Mouse (Mus musculus): ENCODE results near the gene Ehd4. TPM values are rescaled to one million over a fixed set of nuclear protein-coding genes. Genes with fewer than 3 reads are reported as not detected.

Ehd4 gene
- polyA plus RNA-seq, 1 experiment from 2014 or later = 60.8 TPM

- Histone ChIP-seq H3K4me3 (ENCODE audit: low read depth, low read length) (no peak overlapping the region), H3K4me2 (ENCODE audit: low read depth, low read length) (no peak overlapping the region), H3K4me1 (ENCODE audit: control insufficient read depth, insufficient read depth, low read length) (0 out of 2 replicates have a peak, but pooled peaks cover 5% of the 10 kb centered on the region), H3K27ac (replicated peaks; ENCODE audit: low read depth, low read length) (no peak overlapping the region), H3K36me3 (ENCODE audit: control insufficient read depth, insufficient read depth, low read length) (no peaks in the 10 kb centered on the region), H3K9me3 (ENCODE audit: control insufficient read depth, low read length) (no peaks in the 10 kb centered on the region), H3K27me3 (replicated peaks; ENCODE audit: control insufficient read depth, insufficient read depth, low read length) (0 out of 2 replicates have a peak, but pooled peaks cover under 1% of the 10 kb centered on the region), H3K9ac (ENCODE audit: low read depth, low read length) (0 out of 2 replicates have a peak overlapping the region, but pooled peaks have one; percentile 5)
- peak; percentile 68 for DNase-seq (ENCODE audit: low spot score)
- peak; percentile 78 for ATAC-seq (ENCODE audit: low read depth)
- WGBS = 53% methylated on average over 8 of the region's 8 CpGs
Measured at GRCm38 (mm10) chr2:120069466-120069990, 84.9 kb downstream of the Ehd4 start.

- ATAC-seq (ENCODE audit: low read depth) = peak; percentile 66
- H3K4me2 ChIP-seq (ENCODE audit: low read depth, low read length) = no peak overlapping the region
- WGBS = 37% methylated on average over 15 of the region's 16 CpGs
- peak overlapping the region; percentile 40; the same call in 1 of the 2 replicates for H3K9ac ChIP-seq (ENCODE audit: low read depth, low read length)
- H3K4me3 ChIP-seq (ENCODE audit: low read depth, low read length) = no peak overlapping the region
- no peak overlapping the region for H3K27ac ChIP-seq (replicated peaks; ENCODE audit: low read depth, low read length)
- no peaks in the 10 kb centered on the region for H3K9me3 ChIP-seq (ENCODE audit: control insufficient read depth, low read length)
- peak; percentile 56 for DNase-seq (ENCODE audit: low spot score)
- H3K27me3 ChIP-seq (replicated peaks; ENCODE audit: control insufficient read depth, insufficient read depth, low read length) = no peaks in the 10 kb centered on the region
- peaks cover 5% of the 10 kb centered on the region; the same call in 1 of the 2 replicates for H3K4me1 ChIP-seq (ENCODE audit: control insufficient read depth, insufficient read depth, low read length)
- no peaks in the 10 kb centered on the region for H3K36me3 ChIP-seq (ENCODE audit: control insufficient read depth, insufficient read depth, low read length)
Measured at GRCm38 (mm10) chr2:120068555-120069465, 85.6 kb downstream of the Ehd4 start.

DNA sequence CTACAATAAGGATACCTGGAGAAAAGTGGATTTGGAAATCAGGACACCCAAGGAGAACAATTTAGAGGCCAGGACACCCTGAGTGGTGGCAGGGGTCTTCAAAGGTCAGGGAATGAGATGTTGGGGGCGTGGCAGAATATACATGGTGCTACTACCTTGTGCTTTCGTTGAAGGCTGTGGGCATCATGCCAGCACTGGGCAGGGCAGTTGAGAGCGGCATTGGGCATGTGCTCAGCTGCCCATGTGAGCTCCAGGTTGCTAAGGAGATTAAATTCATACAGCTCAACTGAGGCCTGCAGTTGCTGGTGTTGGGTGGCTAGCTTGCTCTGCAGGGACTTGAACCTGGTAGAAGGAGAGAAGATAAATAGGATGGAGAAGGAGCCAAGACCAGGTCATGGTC lies 88.2 kb downstream of the Ehd4 start:
- peaks cover 8% of the 10 kb centered on the region; the same call in 1 of the 2 replicates for H3K4me1 ChIP-seq (ENCODE audit: control insufficient read depth, insufficient read depth, low read length)
- no peak overlapping the region for H3K4me2 ChIP-seq (ENCODE audit: low read depth, low read length)
- H3K27ac ChIP-seq (replicated peaks; ENCODE audit: low read depth, low read length) = no peak overlapping the region
- WGBS = 79% methylated on average over 3 of the region's 3 CpGs
- no peaks in the 10 kb centered on the region for H3K9me3 ChIP-seq (ENCODE audit: control insufficient read depth, low read length)
- H3K36me3 ChIP-seq (ENCODE audit: control insufficient read depth, insufficient read depth, low read length) = no peaks in the 10 kb centered on the region
- no peak overlapping the region for H3K4me3 ChIP-seq (ENCODE audit: low read depth, low read length)
- H3K27me3 ChIP-seq (replicated peaks; ENCODE audit: control insufficient read depth, insufficient read depth, low read length) = no peaks in the 10 kb centered on the region
- ATAC-seq (ENCODE audit: low read depth) (no peak), DNase-seq (ENCODE audit: low spot score) (no peak)
- no peak overlapping the region for H3K9ac ChIP-seq (ENCODE audit: low read depth, low read length)

DNA sequence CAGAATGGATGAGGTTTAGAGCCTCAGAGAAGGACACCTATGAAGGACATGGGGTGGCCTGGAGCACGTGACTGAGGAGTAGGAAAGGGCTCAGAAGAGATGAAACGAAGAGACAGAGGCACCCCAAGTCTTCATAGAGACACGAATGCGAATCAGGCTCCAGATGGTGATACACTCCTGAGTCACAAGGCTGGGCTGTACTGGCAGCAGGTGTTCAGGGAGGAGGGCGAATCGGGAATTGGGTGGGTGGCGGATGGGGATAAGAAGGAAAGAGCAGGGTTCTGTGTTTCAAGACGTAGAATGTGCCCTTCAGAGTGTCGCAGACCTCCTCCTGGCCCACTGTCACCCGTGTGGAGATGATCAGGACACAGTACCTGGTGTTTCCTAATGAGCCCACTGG lies 89.2 kb downstream of the Ehd4 start:
- Histone ChIP-seq H3K9me3 (ENCODE audit: control insufficient read depth, low read length) (no peaks in the 10 kb centered on the region), H3K27me3 (replicated peaks; ENCODE audit: control insufficient read depth, insufficient read depth, low read length) (no peaks in the 10 kb centered on the region), H3K9ac (ENCODE audit: low read depth, low read length) (no peak overlapping the region), H3K36me3 (ENCODE audit: control insufficient read depth, insufficient read depth, low read length) (no peaks in the 10 kb centered on the region), H3K27ac (replicated peaks; ENCODE audit: low read depth, low read length) (no peak overlapping the region), H3K4me2 (ENCODE audit: low read depth, low read length) (no peak overlapping the region), H3K4me1 (ENCODE audit: control insufficient read depth, insufficient read depth, low read length) (peaks cover 15% of the 10 kb centered on the region; the same call in 1 of the 2 replicates), H3K4me3 (ENCODE audit: low read depth, low read length) (no peak overlapping the region)
- no peak for ATAC-seq (ENCODE audit: low read depth)
- no peak for DNase-seq (ENCODE audit: low spot score)
- 85% methylated on average over 10 of the region's 10 CpGs for WGBS

GRCm38 (mm10) chr2:120064639-120065038 lies 89.8 kb downstream of the Ehd4 start:
- H3K4me2 ChIP-seq (ENCODE audit: low read depth, low read length) = no peak overlapping the region
- no peaks in the 10 kb centered on the region for H3K27me3 ChIP-seq (replicated peaks; ENCODE audit: control insufficient read depth, insufficient read depth, low read length)
- 80% methylated on average over 6 of the region's 6 CpGs for WGBS
- H3K9ac ChIP-seq (ENCODE audit: low read depth, low read length) = no peak overlapping the region
- H3K4me3 ChIP-seq (ENCODE audit: low read depth, low read length) = no peak overlapping the region
- ATAC-seq (ENCODE audit: low read depth) = no peak
- no peak for DNase-seq (ENCODE audit: low spot score)
- H3K36me3 ChIP-seq (ENCODE audit: control insufficient read depth, insufficient read depth, low read length) = no peaks in the 10 kb centered on the region
- no peaks in the 10 kb centered on the region for H3K9me3 ChIP-seq (ENCODE audit: control insufficient read depth, low read length)
- peaks cover 15% of the 10 kb centered on the region; the same call in 1 of the 2 replicates for H3K4me1 ChIP-seq (ENCODE audit: control insufficient read depth, insufficient read depth, low read length)
- no peak overlapping the region for H3K27ac ChIP-seq (replicated peaks; ENCODE audit: low read depth, low read length)

DNA sequence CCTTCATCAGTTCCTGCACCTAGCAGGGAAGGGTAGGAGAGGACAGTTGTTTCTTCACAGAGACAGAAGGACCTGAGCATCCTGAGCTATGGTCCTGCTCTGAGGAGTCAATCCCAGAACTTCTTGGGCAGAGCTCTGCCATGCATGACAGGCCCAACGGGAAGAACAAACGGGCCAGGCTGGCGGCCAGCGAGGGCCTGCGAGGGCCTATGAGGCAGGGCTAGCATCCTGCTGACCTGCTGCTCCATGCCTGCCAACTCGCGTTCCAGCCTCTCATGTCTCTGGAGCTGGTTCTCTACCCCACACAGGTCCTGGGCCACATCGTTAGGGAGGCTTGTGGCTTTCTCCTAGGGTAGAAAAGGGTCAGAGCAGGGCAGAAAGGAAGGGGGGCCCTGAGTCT lies 92.2 kb downstream of the Ehd4 start:
- Histone ChIP-seq H3K9ac (ENCODE audit: low read depth, low read length) (no peak overlapping the region), H3K9me3 (ENCODE audit: control insufficient read depth, low read length) (no peaks in the 10 kb centered on the region), H3K4me1 (ENCODE audit: control insufficient read depth, insufficient read depth, low read length) (peaks cover 11% of the 10 kb centered on the region; the same call in 1 of the 2 replicates), H3K27ac (replicated peaks; ENCODE audit: low read depth, low read length) (no peak overlapping the region), H3K36me3 (ENCODE audit: control insufficient read depth, insufficient read depth, low read length) (no peaks in the 10 kb centered on the region), H3K27me3 (replicated peaks; ENCODE audit: control insufficient read depth, insufficient read depth, low read length) (no peaks in the 10 kb centered on the region), H3K4me3 (ENCODE audit: low read depth, low read length) (no peak overlapping the region), H3K4me2 (ENCODE audit: low read depth, low read length) (no peak overlapping the region)
- 83% methylated on average over 8 of the region's 8 CpGs for WGBS
- ATAC-seq (ENCODE audit: low read depth) = no peak
- no peak for DNase-seq (ENCODE audit: low spot score)

GRCm38 (mm10) chr2:120060651-120061050 lies 93.8 kb downstream of the Ehd4 start:
- no peaks in the 10 kb centered on the region for H3K36me3 ChIP-seq (ENCODE audit: control insufficient read depth, insufficient read depth, low read length)
- H3K4me3 ChIP-seq (ENCODE audit: low read depth, low read length) = no peak overlapping the region
- no peaks in the 10 kb centered on the region for H3K9me3 ChIP-seq (ENCODE audit: control insufficient read depth, low read length)
- no peak for DNase-seq (ENCODE audit: low spot score)
- H3K27me3 ChIP-seq (replicated peaks; ENCODE audit: control insufficient read depth, insufficient read depth, low read length) = no peaks in the 10 kb centered on the region
- H3K4me2 ChIP-seq (ENCODE audit: low read depth, low read length) = no peak overlapping the region
- H3K27ac ChIP-seq (replicated peaks; ENCODE audit: low read depth, low read length) = peak overlapping the region; percentile 52
- WGBS = 55% methylated on average over 9 of the region's 9 CpGs
- no peak for ATAC-seq (ENCODE audit: low read depth)
- H3K9ac ChIP-seq (ENCODE audit: low read depth, low read length) = no peak overlapping the region
- H3K4me1 ChIP-seq (ENCODE audit: control insufficient read depth, insufficient read depth, low read length) = peaks cover 11% of the 10 kb centered on the region; the same call in 1 of the 2 replicates

GRCm38 (mm10) chr2:120060190-120060589 lies 94.2 kb downstream of the Ehd4 start:
- Histone ChIP-seq H3K27me3 (replicated peaks; ENCODE audit: control insufficient read depth, insufficient read depth, low read length) (no peaks in the 10 kb centered on the region), H3K9ac (ENCODE audit: low read depth, low read length) (no peak overlapping the region), H3K36me3 (ENCODE audit: control insufficient read depth, insufficient read depth, low read length) (no peaks in the 10 kb centered on the region), H3K4me3 (ENCODE audit: low read depth, low read length) (no peak overlapping the region), H3K9me3 (ENCODE audit: control insufficient read depth, low read length) (no peaks in the 10 kb centered on the region), H3K27ac (replicated peaks; ENCODE audit: low read depth, low read length) (peak overlapping the region; percentile 52; the same call in 1 of the 2 replicates), H3K4me1 (ENCODE audit: control insufficient read depth, insufficient read depth, low read length) (peaks cover 11% of the 10 kb centered on the region; the same call in 1 of the 2 replicates), H3K4me2 (ENCODE audit: low read depth, low read length) (no peak overlapping the region)
- WGBS = 36% methylated on average over 6 of the region's 6 CpGs
- ATAC-seq (ENCODE audit: low read depth) (peak; percentile 67), DNase-seq (ENCODE audit: low spot score) (peak; percentile 80)

Measured in embryonic facial prominence, embryonic 14.5 days (tissue).